Mouse (Mus musculus) regulatory T cell (primary cell): ENCODE results near the gene Pced1b.
"Not testable (repeated sequence)": the region's sequence is repeated elsewhere in the genome, so short reads cannot be mapped to it uniquely, and the experiment has no call there.

Experiments used
- in situ Hi-C: fragments of 300-600 bp; cut with MboI, MseI; formaldehyde crosslinking; loops from one replicate; pipeline ENCODE4 v1.15.1; 2025; ENCODE audit warnings: high pct_unique_total_duplicates

Gene Pced1b

GRCm38 (mm10) chr15:97372043-97372442 lies 125.1 kb downstream of the Pced1b start:
- in situ Hi-C loops, result loop anchor here (5.0 kb wide), 1 partner anchor 95 kb away; no protein-coding TSS in a partner anchor

GRCm38 (mm10) chr15:97372611-97373131 lies 125.8 kb downstream of the Pced1b start:
- in situ Hi-C loops, result loop anchor here (5.0 kb wide), 1 partner anchor 95 kb away; no protein-coding TSS in a partner anchor

- in situ Hi-C loops, result loop anchor here (5.0 kb wide), 1 partner anchor 94 kb away; no protein-coding TSS in a partner anchor
These were observed 126.5 kb downstream of the Pced1b start for GRCm38 (mm10) chr15:97373203-97374084.

GRCm38 (mm10) chr15:97374085-97374844 lies 127.4 kb downstream of the Pced1b start:
- in situ Hi-C loops, result loop anchor here (5.0 kb wide), 1 partner anchor 93 kb away; no protein-coding TSS in a partner anchor

- in situ Hi-C loops, result loop anchor here (5.0 kb wide), 1 partner anchor 92 kb away; no protein-coding TSS in a partner anchor
These were observed 128.2 kb downstream of the Pced1b start for GRCm38 (mm10) chr15:97374845-97375720.

GRCm38 (mm10) chr15:97376081-97376742 lies 129.3 kb downstream of the Pced1b start:
- in situ Hi-C loops, result no loop called here

- in situ Hi-C loops, result no loop called here
These were observed 129.9 kb downstream of the Pced1b start for GRCm38 (mm10) chr15:97376792-97377222.

GRCm38 (mm10) chr15:97378061-97378460 lies 131.2 kb downstream of the Pced1b start:
- in situ Hi-C loops, result no loop called here

- in situ Hi-C loops, result no loop called here
These were observed 132.8 kb downstream of the Pced1b start for GRCm38 (mm10) chr15:97379489-97380304.

- in situ Hi-C loops, result no loop called here
These were observed 135.7 kb downstream of the Pced1b start for GRCm38 (mm10) chr15:97382567-97382966.

- in situ Hi-C loops, result no loop called here
These were observed 136.7 kb downstream of the Pced1b start for GRCm38 (mm10) chr15:97383523-97384141.

- in situ Hi-C loops, result no loop called here
These were observed 137.5 kb downstream of the Pced1b start for GRCm38 (mm10) chr15:97384170-97385018.

- in situ Hi-C loops, result not testable (repeated sequence)
These were observed 138.3 kb downstream of the Pced1b start for GRCm38 (mm10) chr15:97385174-97385573.

GRCm38 (mm10) chr15:97387793-97388192 lies 140.9 kb downstream of the Pced1b start:
- in situ Hi-C loops, result no loop called here

GRCm38 (mm10) chr15:97389577-97389976 lies 142.7 kb downstream of the Pced1b start:
- in situ Hi-C loops, result no loop called here

- in situ Hi-C loops, result no loop called here
These were observed 143.9 kb downstream of the Pced1b start for GRCm38 (mm10) chr15:97390778-97391177.

GRCm38 (mm10) chr15:97391436-97391835 lies 144.5 kb downstream of the Pced1b start:
- in situ Hi-C loops, result no loop called here

GRCm38 (mm10) chr15:97394561-97394960 lies 147.7 kb downstream of the Pced1b start:
- in situ Hi-C loops, result no loop called here
